Mouse (Mus musculus) olfactory bulb, adult 2 months (tissue): ENCODE measurements around the gene Usp54.

Source experiments
- CTCF ChIP-seq: fragments of 200-500 bp; IDR thresholded peaks from 2 replicates; pipeline ENCODE4 v1.5.1; 2012; ENCODE audit warnings: low read depth, mild to moderate bottlenecking, low read length, moderate library complexity; ENCODE audit not compliant: insufficient read depth
- POLR2A ChIP-seq: fragments of 200-500 bp; IDR thresholded peaks from 2 replicates; pipeline ENCODE4 v1.6.1; 2012; ENCODE audit warnings: mild to moderate bottlenecking, low read depth, low read length, moderate library complexity; ENCODE audit not compliant: insufficient read depth

- no peak for TF ChIP-seq CTCF
- no peak for TF ChIP-seq POLR2A
Observed at GRCm38 (mm10) chr14:20631253-20631652, 9.6 kb downstream of the Usp54 start.
